Mouse (Mus musculus): Measurements from ENCODE around the gene Padi1. TPM values are rescaled to one million over a fixed set of nuclear protein-coding genes. Genes with fewer than 3 reads are reported as not detected.

The Padi1 gene
- polyA plus RNA-seq (2012; rRNA removed): 0.05 and 0.08 TPM in 2 replicates

DNA sequence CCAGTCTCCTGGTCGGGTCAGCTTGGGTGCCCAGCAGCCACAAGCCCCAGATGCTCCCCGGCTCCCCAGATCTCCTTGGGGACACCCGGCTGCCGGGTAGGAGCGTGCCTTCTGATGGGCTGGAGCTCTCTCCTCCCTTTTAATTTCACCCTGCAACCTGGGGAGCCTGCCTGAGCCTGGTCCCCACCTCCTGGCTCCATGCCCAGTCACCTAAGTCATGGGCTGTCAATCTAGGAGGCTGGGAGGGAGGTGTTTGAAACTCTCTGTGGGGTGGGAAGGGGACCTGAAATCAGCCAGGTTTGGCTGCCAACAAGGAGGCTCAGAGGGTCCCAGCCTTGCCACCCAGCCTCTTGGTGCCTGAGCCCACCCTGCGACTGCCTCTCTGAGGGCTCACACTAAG is at the start of gene Padi1:
TSS of gene Padi1 (minus strand) at position 113 of the 400 bp plus-strand sequence.
- no peak for DNase-seq
- no peak for TF ChIP-seq POLR2A (IDR thresholded peaks at IDR 0.05; ENCODE audit: borderline replicate concordance, insufficient read depth, low read length)
- no peak for TF ChIP-seq CTCF (IDR thresholded peaks at IDR 0.05; ENCODE audit: borderline replicate concordance, insufficient read depth, low read depth, low read length)
- H3K27me3 ChIP-seq (ENCODE audit: control insufficient read depth, insufficient read depth, low read length): no peaks in the 10 kb centered on the region
- H3K27ac ChIP-seq (ENCODE audit: insufficient read depth, low read length): no peak within 1 kb of the TSS
- WGBS: 48% methylated on average over 6 of the region's 6 CpGs
- no peak within 1 kb of the TSS for H3K4me3 ChIP-seq (replicated peaks; ENCODE audit: insufficient read depth, low read depth, low read length)
- no peaks in the 10 kb centered on the region for H3K4me1 ChIP-seq (ENCODE audit: control insufficient read depth, insufficient read depth, low read length)

DNA sequence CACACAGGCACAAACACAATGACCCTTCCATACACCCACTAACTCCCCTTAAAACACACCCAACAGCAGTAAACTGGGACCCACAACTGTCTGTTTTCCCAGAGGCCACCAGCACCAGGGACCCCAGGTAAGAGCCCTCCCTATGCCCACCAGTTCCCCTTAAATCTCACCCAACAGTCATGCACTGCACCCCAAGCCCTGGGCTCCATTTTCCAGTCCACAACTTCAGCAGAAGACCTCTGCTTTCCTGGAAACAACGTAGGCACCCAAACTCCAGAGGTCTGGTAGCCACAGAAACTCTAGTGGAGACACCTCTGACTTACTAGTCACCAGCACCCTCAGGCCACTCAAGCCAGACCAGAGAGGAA is 46.6 kb upstream of the Padi1 start:
- Histone ChIP-seq H3K27ac (ENCODE audit: insufficient read depth, low read length) (no peak overlapping the region), H3K4me1 (ENCODE audit: control insufficient read depth, insufficient read depth, low read length) (no peaks in the 10 kb centered on the region), H3K4me3 (replicated peaks; ENCODE audit: insufficient read depth, low read depth, low read length) (no peak overlapping the region), H3K27me3 (ENCODE audit: control insufficient read depth, insufficient read depth, low read length) (no peaks in the 10 kb centered on the region; the same call in 1 of the 2 replicates)
- WGBS: 60% methylated on average over 1 of the region's 1 CpGs
- DNase-seq: no peak
- TF ChIP-seq CTCF (IDR thresholded peaks at IDR 0.05; ENCODE audit: borderline replicate concordance, insufficient read depth, low read depth, low read length) (no peak), POLR2A (IDR thresholded peaks at IDR 0.05; ENCODE audit: borderline replicate concordance, insufficient read depth, low read length) (no peak)

DNA sequence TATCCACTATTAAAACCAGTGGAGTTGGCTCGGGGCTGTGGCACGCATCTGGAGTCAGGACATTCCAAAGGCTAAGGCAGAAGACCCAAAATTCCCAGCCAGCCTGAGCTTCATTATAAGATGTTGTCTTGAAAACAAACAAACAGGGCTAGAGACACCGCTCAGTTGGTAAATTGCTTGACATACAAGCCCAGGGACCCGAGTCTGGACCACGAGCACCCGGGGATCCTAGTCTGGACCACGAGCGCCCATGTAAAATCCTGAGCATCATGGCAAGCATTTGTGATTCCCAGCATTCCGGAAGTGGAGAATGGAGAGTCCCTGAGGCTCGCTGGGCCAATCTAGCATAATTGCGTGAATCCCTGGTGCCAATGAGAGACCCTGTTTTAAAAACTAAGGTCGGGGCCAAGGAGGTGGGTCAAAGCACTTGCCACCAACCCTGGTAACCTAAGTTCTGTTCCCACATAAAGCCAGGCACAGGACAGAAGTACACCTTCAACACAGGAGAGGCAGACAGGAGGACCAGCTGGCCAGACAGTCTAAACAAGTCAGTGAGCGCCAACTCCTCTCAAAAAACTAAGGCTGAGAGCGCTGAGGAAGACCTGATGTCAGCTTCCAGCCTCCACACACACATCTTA is 46.1 kb upstream of the Padi1 start:
- Histone ChIP-seq H3K4me3 (replicated peaks; ENCODE audit: insufficient read depth, low read depth, low read length) (no peak overlapping the region), H3K4me1 (ENCODE audit: control insufficient read depth, insufficient read depth, low read length) (no peaks in the 10 kb centered on the region), H3K27me3 (ENCODE audit: control insufficient read depth, insufficient read depth, low read length) (no peaks in the 10 kb centered on the region; the same call in 1 of the 2 replicates), H3K27ac (ENCODE audit: insufficient read depth, low read length) (no peak overlapping the region)
- no peak for DNase-seq
- TF ChIP-seq POLR2A (IDR thresholded peaks at IDR 0.05; ENCODE audit: borderline replicate concordance, insufficient read depth, low read length) (no peak), CTCF (IDR thresholded peaks at IDR 0.05; ENCODE audit: borderline replicate concordance, insufficient read depth, low read depth, low read length) (no peak)
- WGBS: 92% methylated on average over 14 of the region's 14 CpGs

DNA sequence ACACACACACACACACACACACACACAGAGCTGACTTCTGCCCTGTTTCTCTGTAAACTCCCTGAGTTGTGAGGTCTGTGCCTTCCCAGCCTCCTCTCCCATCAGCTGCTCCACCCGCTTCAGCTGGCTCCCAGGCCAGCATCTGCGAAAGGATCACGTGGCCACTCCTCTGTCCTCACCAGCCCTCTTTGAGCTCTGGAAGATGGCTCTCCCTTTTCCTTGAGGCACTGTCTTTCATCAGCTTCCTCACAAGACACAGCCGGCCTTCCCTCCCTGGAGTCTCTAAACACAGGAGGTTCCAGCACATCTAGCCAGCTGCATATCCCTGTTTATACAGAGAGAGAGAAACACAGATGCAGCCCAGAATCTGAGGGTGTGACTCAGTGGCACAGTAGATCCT is 38.3 kb upstream of the Padi1 start:
- H3K4me3 ChIP-seq (replicated peaks; ENCODE audit: insufficient read depth, low read depth, low read length): no peak overlapping the region
- no peak overlapping the region for H3K27ac ChIP-seq (ENCODE audit: insufficient read depth, low read length)
- 31% methylated on average over 4 of the region's 4 CpGs for WGBS
- no peaks in the 10 kb centered on the region for H3K27me3 ChIP-seq (ENCODE audit: control insufficient read depth, insufficient read depth, low read length)
- H3K4me1 ChIP-seq (ENCODE audit: control insufficient read depth, insufficient read depth, low read length): no peaks in the 10 kb centered on the region
- TF ChIP-seq POLR2A (IDR thresholded peaks at IDR 0.05; ENCODE audit: borderline replicate concordance, insufficient read depth, low read length) (no peak), CTCF (IDR thresholded peaks at IDR 0.05; ENCODE audit: borderline replicate concordance, insufficient read depth, low read depth, low read length) (no peak)
- DNase-seq: no peak

DNA sequence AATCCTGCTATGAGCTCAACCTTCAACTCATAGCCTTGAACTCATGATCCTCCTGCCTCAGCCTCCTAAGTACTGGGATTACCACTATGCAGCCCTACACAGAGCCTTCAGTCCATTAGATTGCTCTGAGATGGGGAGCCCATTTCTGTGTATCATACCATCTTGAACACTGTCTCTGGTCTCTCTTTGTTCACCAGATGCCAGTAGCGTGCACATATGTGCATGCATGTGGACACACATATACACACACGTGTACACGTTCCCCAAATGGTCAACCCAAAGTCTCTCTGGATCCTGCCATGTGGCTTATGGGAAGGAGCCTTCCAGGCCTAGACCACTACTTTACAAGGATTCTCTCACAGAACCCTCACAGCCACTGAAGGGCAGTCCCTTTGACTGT is 37.4 kb upstream of the Padi1 start:
- H3K27me3 ChIP-seq (ENCODE audit: control insufficient read depth, insufficient read depth, low read length): no peaks in the 10 kb centered on the region
- no peak for DNase-seq
- H3K27ac ChIP-seq (ENCODE audit: insufficient read depth, low read length): no peak overlapping the region
- 99% methylated on average over 3 of the region's 3 CpGs for WGBS
- H3K4me1 ChIP-seq (ENCODE audit: control insufficient read depth, insufficient read depth, low read length): no peaks in the 10 kb centered on the region
- no peak for TF ChIP-seq POLR2A (IDR thresholded peaks at IDR 0.05; ENCODE audit: borderline replicate concordance, insufficient read depth, low read length)
- TF ChIP-seq CTCF (IDR thresholded peaks at IDR 0.05; ENCODE audit: borderline replicate concordance, insufficient read depth, low read depth, low read length): no peak
- H3K4me3 ChIP-seq (replicated peaks; ENCODE audit: insufficient read depth, low read depth, low read length): no peak overlapping the region

DNA sequence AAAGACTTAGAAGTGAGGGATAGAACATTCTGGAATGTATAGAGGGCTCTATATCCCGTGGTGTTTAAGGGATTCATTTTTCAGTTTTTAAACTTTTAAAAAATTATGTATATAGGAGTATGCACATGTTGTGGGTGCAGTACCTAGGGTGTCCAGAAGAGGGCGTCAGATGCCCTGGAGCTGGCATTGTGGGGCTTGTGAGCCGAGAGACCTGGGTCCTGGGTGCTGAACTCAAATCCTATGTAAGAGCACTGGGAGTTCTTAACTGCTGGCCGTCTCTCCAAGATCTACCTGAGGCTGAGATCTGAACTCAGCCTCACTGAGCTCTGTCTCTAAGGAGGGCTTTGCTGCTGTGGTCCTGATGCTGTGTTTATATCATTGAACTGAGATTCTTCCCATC is 36.8 kb upstream of the Padi1 start:
- Histone ChIP-seq H3K27me3 (ENCODE audit: control insufficient read depth, insufficient read depth, low read length) (no peaks in the 10 kb centered on the region), H3K4me1 (ENCODE audit: control insufficient read depth, insufficient read depth, low read length) (no peaks in the 10 kb centered on the region), H3K4me3 (replicated peaks; ENCODE audit: insufficient read depth, low read depth, low read length) (no peak overlapping the region), H3K27ac (ENCODE audit: insufficient read depth, low read length) (no peak overlapping the region)
- no peak for DNase-seq
- TF ChIP-seq CTCF (IDR thresholded peaks at IDR 0.05; ENCODE audit: borderline replicate concordance, insufficient read depth, low read depth, low read length): no peak
- WGBS: 66% methylated on average over 4 of the region's 4 CpGs

DNA sequence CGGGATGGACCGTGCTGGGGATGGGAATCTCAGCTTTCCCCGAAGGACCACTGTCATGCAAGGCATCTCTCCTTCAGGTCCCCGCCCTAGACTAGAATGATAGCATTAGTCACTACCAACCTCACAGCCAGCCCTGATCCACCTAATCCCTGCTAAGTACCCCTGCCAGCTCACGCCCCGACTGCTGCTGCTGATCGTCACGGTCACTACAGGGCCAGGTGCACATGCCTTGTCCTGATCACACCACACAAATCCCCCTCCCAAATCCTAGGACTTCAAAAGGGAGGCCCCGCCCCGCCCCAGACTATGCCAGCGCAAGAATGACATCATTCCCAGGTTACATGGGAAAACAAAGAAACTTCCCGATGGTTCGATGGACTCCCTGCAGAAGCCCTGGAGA is 36.2 kb upstream of the Padi1 start:
- 93% methylated on average over 13 of the region's 13 CpGs for WGBS
- no peak overlapping the region for H3K27ac ChIP-seq (ENCODE audit: insufficient read depth, low read length)
- H3K27me3 ChIP-seq (ENCODE audit: control insufficient read depth, insufficient read depth, low read length): no peaks in the 10 kb centered on the region
- H3K4me3 ChIP-seq (replicated peaks; ENCODE audit: insufficient read depth, low read depth, low read length): no peak overlapping the region
- H3K4me1 ChIP-seq (ENCODE audit: control insufficient read depth, insufficient read depth, low read length): no peaks in the 10 kb centered on the region
- TF ChIP-seq POLR2A (IDR thresholded peaks at IDR 0.05; ENCODE audit: borderline replicate concordance, insufficient read depth, low read length) (no peak), CTCF (IDR thresholded peaks at IDR 0.05; ENCODE audit: borderline replicate concordance, insufficient read depth, low read depth, low read length) (no peak)
- no peak for DNase-seq

DNA sequence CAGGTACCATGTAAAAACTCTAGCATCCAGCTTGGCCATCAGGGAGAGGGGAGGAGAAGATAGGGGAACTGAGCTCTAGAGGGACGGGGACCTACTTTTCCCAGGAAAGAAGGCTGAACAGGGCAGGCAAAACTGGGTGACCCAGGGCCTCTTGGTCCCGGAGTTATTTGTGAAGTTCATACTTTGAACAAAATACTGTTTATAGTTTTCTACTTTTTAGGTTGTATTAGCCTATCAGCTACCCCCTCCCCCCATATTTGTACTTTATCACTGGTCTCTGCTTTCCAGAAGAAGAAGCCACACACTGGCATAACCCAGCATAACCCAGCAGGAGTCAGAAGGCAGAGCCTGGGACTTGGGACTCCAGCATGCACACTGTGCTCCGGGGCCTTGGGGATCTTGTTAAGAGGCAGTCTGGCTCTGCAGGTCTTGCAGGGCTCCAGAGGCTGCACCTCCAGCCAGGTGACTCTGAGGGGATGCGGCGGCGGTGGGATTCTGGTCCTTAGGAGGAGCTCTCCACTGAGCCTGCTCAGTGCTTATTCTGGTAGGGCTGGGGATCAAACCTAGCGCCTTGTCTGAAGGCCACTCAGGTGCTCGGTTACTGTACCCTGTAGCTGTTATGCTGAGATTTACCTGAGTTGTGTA is 35.6 kb upstream of the Padi1 start:
- Histone ChIP-seq H3K4me3 (replicated peaks; ENCODE audit: insufficient read depth, low read depth, low read length) (no peak overlapping the region), H3K27me3 (ENCODE audit: control insufficient read depth, insufficient read depth, low read length) (no peaks in the 10 kb centered on the region), H3K4me1 (ENCODE audit: control insufficient read depth, insufficient read depth, low read length) (no peaks in the 10 kb centered on the region), H3K27ac (ENCODE audit: insufficient read depth, low read length) (no peak overlapping the region)
- no peak for TF ChIP-seq CTCF (IDR thresholded peaks at IDR 0.05; ENCODE audit: borderline replicate concordance, insufficient read depth, low read depth, low read length)
- DNase-seq: no peak
- 90% methylated on average over 8 of the region's 8 CpGs for WGBS

Measured in cerebellum, adult 2 months (tissue).